Mouse (Mus musculus) midbrain, embryonic 16.5 days (tissue): ENCODE measurements around the gene Tlr5. TPM values are rescaled to one million over a fixed set of nuclear protein-coding genes. Genes with fewer than 3 reads are reported as not detected.
A peak's percentile ranks its signal among the peaks of the same experiment; 100 is the strongest.

ENCODE experiments used
- ATAC-seq: fragments of 200-750 bp; cut with Nextera tagmentation; 2 replicates; pipeline ENCODE4 v1.8.0; 2017; ENCODE audit warnings: moderate TSS enrichment
- H3K27ac ChIP-seq: fragments of 300-500 bp; sonication (generic); 2 replicates; pipeline ENCODE4 v1.5.1; 2014; ENCODE audit warnings: mild to moderate bottlenecking, low read length, mixed read lengths
- H3K27me3 ChIP-seq: fragments of 300-500 bp; sonication (generic); 2 replicates; pipeline ENCODE4 v1.6.1; 2014; ENCODE audit warnings: low read depth, low read length, mixed read lengths; ENCODE audit not compliant: control insufficient read depth, insufficient read depth
- H3K36me3 ChIP-seq: fragments of 300-500 bp; sonication (generic); 2 replicates; pipeline ENCODE4 v1.6.1; 2014; ENCODE audit warnings: mild to moderate bottlenecking, low read length, moderate library complexity, mixed read lengths; ENCODE audit not compliant: control insufficient read depth, insufficient read depth
- H3K4me1 ChIP-seq: fragments of 300-500 bp; sonication (generic); 2 replicates; pipeline ENCODE4 v1.6.1; 2014; ENCODE audit warnings: mild to moderate bottlenecking, low read length, mixed read lengths; ENCODE audit not compliant: control insufficient read depth, insufficient read depth
- H3K4me2 ChIP-seq: fragments of 300-500 bp; sonication (generic); 2 replicates; pipeline ENCODE4 v1.6.1; 2014; ENCODE audit warnings: mild to moderate bottlenecking, low read length, mixed read lengths
- H3K4me3 ChIP-seq: fragments of 300-500 bp; sonication (generic); 2 replicates; pipeline ENCODE4 v1.5.1; 2014; ENCODE audit warnings: low read depth, mild to moderate bottlenecking, low read length, moderate library complexity, mixed read lengths
- H3K9ac ChIP-seq: fragments of 300-500 bp; sonication (generic); 2 replicates; pipeline ENCODE4 v1.6.1; 2014; ENCODE audit warnings: low read depth, low read length, mixed read lengths
- H3K9me3 ChIP-seq: fragments of 300-500 bp; sonication (generic); replicated peaks from 2 replicates; pipeline ENCODE4 v1.6.1; 2014; ENCODE audit warnings: mild to moderate bottlenecking, low read length, mixed read lengths; ENCODE audit not compliant: control insufficient read depth, poor library complexity, severe bottlenecking
- WGBS: fragments of 180-500 bp; shearing (Covaris S2); extraction: QIAGEN DNeasy Blood & Tissue Kit; methylation state at CpG from one replicate; pipeline ENCODE4 v1.1.7; 2014; 5-methylcytosine and 5-hydroxymethylcytosine counted together
- polyA plus RNA-seq: library from polyadenylated mRNA; unstranded; fragments of >200 nt; fragmentation: Nextera tagmentation; extraction: Ambion mirVana; gene quantifications from 2 replicates; pipeline ENCODE4 v1.2.1, GENCODE M21; 2015

Gene Tlr5
- polyA plus RNA-seq, 1 experiment from 2014 or later = 0.20 TPM

GRCm38 (mm10) chr1:182944638-182945037 lies 9.9 kb upstream of the Tlr5 start:
- Histone ChIP-seq H3K4me2 (no peak overlapping the region), H3K36me3 (no peaks in the 10 kb centered on the region), H3K4me3 (no peak overlapping the region), H3K9ac (no peak overlapping the region), H3K9me3 (no peaks in the 10 kb centered on the region), H3K27me3 (no peaks in the 10 kb centered on the region), H3K27ac (no peak overlapping the region), H3K4me1 (peaks cover 3% of the 10 kb centered on the region)
- no peak for ATAC-seq
- 74% methylated on average over 5 of the region's 5 CpGs for WGBS

GRCm38 (mm10) chr1:182945561-182945960 lies 9.0 kb upstream of the Tlr5 start:
- Histone ChIP-seq H3K4me3 (no peak overlapping the region), H3K27ac (no peak overlapping the region), H3K9me3 (no peaks in the 10 kb centered on the region), H3K4me1 (peaks cover 3% of the 10 kb centered on the region), H3K36me3 (no peaks in the 10 kb centered on the region), H3K4me2 (no peak overlapping the region), H3K9ac (no peak overlapping the region), H3K27me3 (no peaks in the 10 kb centered on the region)
- ATAC-seq = no peak
- whole genome bisulfite sequencing = 78% methylated on average over 6 of the region's 6 CpGs

- 78% methylated on average over 9 of the region's 9 CpGs for WGBS
- no peak for ATAC-seq
- no peak overlapping the region for H3K9ac ChIP-seq
- H3K27me3 ChIP-seq = no peaks in the 10 kb centered on the region
- H3K4me1 ChIP-seq = peaks cover 10% of the 10 kb centered on the region; the same call in 1 of the 2 replicates
- H3K4me2 ChIP-seq = no peak overlapping the region
- no peaks in the 10 kb centered on the region for H3K36me3 ChIP-seq
- H3K4me3 ChIP-seq = no peak overlapping the region
- no peak overlapping the region for H3K27ac ChIP-seq
- no peaks in the 10 kb centered on the region for H3K9me3 ChIP-seq
These were observed 3.3 kb upstream of the Tlr5 start for GRCm38 (mm10) chr1:182951298-182951697.

- peak; percentile 50 for ATAC-seq
These were observed 1.4 kb upstream of the Tlr5 start for GRCm38 (mm10) chr1:182953165-182953564.

GRCm38 (mm10) chr1:182953667-182954066 lies 921 bp upstream of the Tlr5 start:
- 0 out of 2 replicates have a peak, but pooled peaks cover 4% of the 10 kb centered on the region for H3K27me3 ChIP-seq
- H3K9ac ChIP-seq = no peak overlapping the region
- whole genome bisulfite sequencing = 59% methylated on average over 4 of the region's 4 CpGs
- peaks cover 10% of the 10 kb centered on the region; the same call in 1 of the 2 replicates for H3K4me1 ChIP-seq
- H3K4me2 ChIP-seq = no peak overlapping the region
- H3K27ac ChIP-seq = peak overlapping the region; percentile 10
- no peak overlapping the region for H3K4me3 ChIP-seq
- H3K36me3 ChIP-seq = no peaks in the 10 kb centered on the region
- ATAC-seq = no peak
- H3K9me3 ChIP-seq = no peaks in the 10 kb centered on the region

More at GRCm38 (mm10) chr1:182953165-182953564, 1.4 kb upstream of the Tlr5 start:
- WGBS = 15% methylated on average over 3 of the region's 3 CpGs
- H3K4me3 ChIP-seq = no peak overlapping the region
- H3K4me1 ChIP-seq = peaks cover 10% of the 10 kb centered on the region; the same call in 1 of the 2 replicates
- H3K4me2 ChIP-seq = no peak overlapping the region
- peak overlapping the region; percentile 10; the same call in 1 of the 2 replicates for H3K27ac ChIP-seq
- 0 out of 2 replicates have a peak, but pooled peaks cover 3% of the 10 kb centered on the region for H3K27me3 ChIP-seq
- no peaks in the 10 kb centered on the region for H3K36me3 ChIP-seq
- H3K9me3 ChIP-seq = no peaks in the 10 kb centered on the region
- H3K9ac ChIP-seq = no peak overlapping the region

- Histone ChIP-seq H3K27ac (no peak overlapping the region), H3K4me1 (peaks cover 23% of the 10 kb centered on the region), H3K9ac (peak overlapping the region; percentile 6; the same call in 1 of the 2 replicates), H3K36me3 (no peaks in the 10 kb centered on the region), H3K9me3 (no peaks in the 10 kb centered on the region), H3K4me2 (peak overlapping the region; percentile 49), H3K4me3 (peak overlapping the region; percentile 19), H3K27me3 (0 out of 2 replicates have a peak, but pooled peaks cover 4% of the 10 kb centered on the region)
- WGBS = 22% methylated on average over 15 of the region's 15 CpGs
- ATAC-seq = no peak
These were observed 546 bp downstream of the Tlr5 start for GRCm38 (mm10) chr1:182955047-182955620.

- 0 out of 2 replicates have a peak, but pooled peaks cover 4% of the 10 kb centered on the region for H3K27me3 ChIP-seq
- WGBS = 57% methylated on average over 12 of the region's 12 CpGs
- ATAC-seq = no peak
- H3K27ac ChIP-seq = no peak overlapping the region
- H3K4me2 ChIP-seq = no peak overlapping the region
- no peak overlapping the region for H3K4me3 ChIP-seq
- no peak overlapping the region for H3K9ac ChIP-seq
- H3K36me3 ChIP-seq = no peaks in the 10 kb centered on the region
- H3K4me1 ChIP-seq = peaks cover 26% of the 10 kb centered on the region
- no peaks in the 10 kb centered on the region for H3K9me3 ChIP-seq
These were observed 1.8 kb downstream of the Tlr5 start for GRCm38 (mm10) chr1:182956186-182956960.

- H3K27me3 ChIP-seq = 0 out of 2 replicates have a peak, but pooled peaks cover 4% of the 10 kb centered on the region
- WGBS = 89% methylated on average over 16 of the region's 16 CpGs
- peaks cover 26% of the 10 kb centered on the region for H3K4me1 ChIP-seq
- H3K4me3 ChIP-seq = no peak overlapping the region
- H3K9ac ChIP-seq = no peak overlapping the region
- no peak for ATAC-seq
- H3K9me3 ChIP-seq = no peaks in the 10 kb centered on the region
- H3K4me2 ChIP-seq = no peak overlapping the region
- no peaks in the 10 kb centered on the region for H3K36me3 ChIP-seq
- no peak overlapping the region for H3K27ac ChIP-seq
These were observed 2.6 kb downstream of the Tlr5 start for GRCm38 (mm10) chr1:182957001-182957757.
